20 mouse cellular contexts compared by ENCODE assay signal in the genomic region with DNA sequence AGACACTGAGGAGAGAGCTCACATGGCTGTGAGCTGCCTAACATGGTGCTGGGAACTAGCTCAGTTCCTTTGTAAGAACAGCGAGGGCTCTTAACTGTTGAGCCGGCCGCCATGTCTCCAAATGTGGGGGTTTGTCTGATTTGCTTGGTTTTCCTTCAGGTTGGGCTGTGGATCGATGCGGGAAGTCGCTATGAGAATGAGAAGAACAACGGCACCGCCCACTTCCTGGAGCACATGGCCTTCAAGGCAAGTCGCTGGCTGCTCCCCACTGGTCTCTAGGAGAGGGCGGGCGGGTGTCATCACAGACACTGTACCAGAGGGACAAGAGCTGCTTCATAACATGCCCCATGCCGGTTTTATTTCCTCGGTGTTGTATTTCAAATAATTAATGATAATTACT. TPM values are rescaled to one million over a fixed set of nuclear protein-coding genes. Genes with fewer than 3 reads are reported as not detected.
DNase-seq lines count a peak whose midpoint lies in the region; ATAC-seq and TF ChIP-seq lines count a peak whose summit lies in the region.
"Had no signal": no experiment of that assay in that cellular context is flagged by ENCODE, and none has a peak within 500 bp of the region (broad histone marks: within the 10 kb centered on the region; RNA-seq: fewer than 3 reads in every experiment).

No protein-coding gene starts in this region.

- H3K4me1 ChIP-seq in limb, embryonic 11.5 days (ENCODE audit: control insufficient read depth, insufficient read depth, low read length): peaks cover 3% of the 10 kb centered on the region; the same call in 1 of the 2 replicates
- peaks cover 8% of the 10 kb centered on the region for H3K4me1 ChIP-seq in limb, embryonic 10.5 days
- H3K4me1 ChIP-seq in ES-E14 (ENCODE audit: control insufficient read depth in 2 of 2, insufficient read depth in 2 of 2, low read length in 2 of 2, poor library complexity in 1 of 2): peaks cover 1 to 6% of the 10 kb centered on the region in 2 experiments; a peak in 2 of 4 replicates

- no peak overlapping the region for H3K27ac ChIP-seq in limb, embryonic 11.5 days (replicated peaks; ENCODE audit: low read depth, low read length)
- H3K27ac ChIP-seq in limb, embryonic 10.5 days: no peak overlapping the region
- peak overlapping the region; percentile 34; the same call in 1 of the 2 replicates for H3K27ac ChIP-seq in ES-E14 (ENCODE audit: insufficient read depth, low read depth, low read length, poor library complexity, severe bottlenecking)
- H3K27ac ChIP-seq: embryonic facial prominence, embryonic 10.5 days; embryonic facial prominence, embryonic 12.5 days; forebrain, embryonic 13.5 days; forebrain, embryonic 15.5 days had no signal

- no peak overlapping the region for H3K4me3 ChIP-seq in limb, embryonic 11.5 days (ENCODE audit: low read depth, low read length)
- H3K4me3 ChIP-seq in limb, embryonic 10.5 days: no peak overlapping the region
- no peak overlapping the region for H3K4me3 ChIP-seq in ES-E14 (ENCODE audit: insufficient read depth in 1 of 2, low read depth in 1 of 2, low read length in 2 of 2, poor library complexity in 1 of 2, severe bottlenecking in 1 of 2)
- H3K4me3 ChIP-seq: embryonic facial prominence, embryonic 10.5 days; embryonic facial prominence, embryonic 12.5 days; forebrain, embryonic 13.5 days; forebrain, embryonic 15.5 days had no signal

- no peak overlapping the region for H3K9ac ChIP-seq in limb, embryonic 11.5 days (ENCODE audit: low read length)
- H3K9ac ChIP-seq in ES-E14 (ENCODE audit: insufficient read depth, low read depth, low read length, poor library complexity, severe bottlenecking): peak overlapping the region; percentile 50; the same call in 1 of the 2 replicates
- H3K9ac ChIP-seq: embryonic facial prominence, embryonic 12.5 days; forebrain, embryonic 13.5 days; forebrain, embryonic 15.5 days; forebrain, postnatal 0 days had no signal

- in situ Hi-C loops in ES-E14 (cut with MboI; ENCODE audit: low sequenced_read_pairs in 2 of 2, unreplicated experiment in 2 of 2): no loop called here

- ATAC-seq in limb, embryonic 11.5 days (ENCODE audit: insufficient number of reproducible peaks, low FRiP score, low TSS enrichment, low read depth): no peak
- ATAC-seq: forebrain, embryonic 13.5 days; forebrain, embryonic 15.5 days; forebrain, postnatal 0 days had no signal

- H3K27me3 ChIP-seq in limb, embryonic 11.5 days (ENCODE audit: control insufficient read depth, insufficient read depth, low read length): no peaks in the 10 kb centered on the region
- no peaks in the 10 kb centered on the region for H3K27me3 ChIP-seq in limb, embryonic 10.5 days (ENCODE audit: low read depth, poor library complexity, severe bottlenecking)
- H3K27me3 ChIP-seq: embryonic facial prominence, embryonic 12.5 days; forebrain, embryonic 13.5 days; forebrain, embryonic 15.5 days had no signal

- DNase-seq in limb, embryonic 11.5 days (ENCODE audit: low spot score): peak; percentile 14
- DNase-seq in limb, embryonic 10.5 days (ENCODE audit: low spot score): no peak
- DNase-seq in ES-CJ7 (ENCODE audit: low read depth, low spot score): peak; percentile 59
- DNase-seq in ES-E14 (ENCODE audit: low read depth, low spot score): no peak
- DNase-seq in ZHBTc4 (ENCODE audit: low read depth, low spot score): peak; percentile 62
- no peak for DNase-seq in right cerebral cortex, adult 2 months (ENCODE audit: low spot score in 2 of 2)
- no peak for DNase-seq in adrenal gland, postnatal 36 days
- DNase-seq: adrenal gland, adult 2 months; adrenal gland, postnatal 14 days; cerebellum, adult 11 months; cerebellum, adult 18-20 months; cerebellum, adult 8-10 months; cerebellum, adult 9-11 months; cerebellum, postnatal 14 days; cerebellum, postnatal 36 days; forebrain, postnatal 0 days had no signal

- 93% methylated on average over 13 of the region's 13 CpGs for WGBS in limb, embryonic 11.5 days
- WGBS in limb, embryonic 10.5 days: 89% methylated on average over 13 of the region's 13 CpGs

- H3K9me3 ChIP-seq in limb, embryonic 11.5 days (ENCODE audit: control insufficient read depth, low read length): no peaks in the 10 kb centered on the region
- H3K9me3 ChIP-seq in limb, embryonic 10.5 days (replicated peaks): no peaks in the 10 kb centered on the region
- no peaks in the 10 kb centered on the region for H3K9me3 ChIP-seq in ES-E14 (ENCODE audit: control insufficient read depth, insufficient read depth, low read depth, low read length)
- H3K9me3 ChIP-seq: embryonic facial prominence, embryonic 10.5 days; embryonic facial prominence, embryonic 12.5 days; forebrain, embryonic 13.5 days; forebrain, embryonic 15.5 days had no signal

- no peak overlapping the region for H3K4me2 ChIP-seq in limb, embryonic 11.5 days (ENCODE audit: low read depth, severe bottlenecking)
- H3K4me2 ChIP-seq: embryonic facial prominence, embryonic 12.5 days; forebrain, embryonic 13.5 days; forebrain, embryonic 15.5 days had no signal

- peaks cover 10% of the 10 kb centered on the region for H3K36me3 ChIP-seq in limb, embryonic 11.5 days (ENCODE audit: control insufficient read depth, insufficient read depth, low read length)
- peaks cover 63% of the 10 kb centered on the region for H3K36me3 ChIP-seq in limb, embryonic 10.5 days
- peaks cover 19% of the 10 kb centered on the region for H3K36me3 ChIP-seq in ES-E14 (ENCODE audit: control insufficient read depth, insufficient read depth, low read length, poor library complexity, severe bottlenecking)

TF ChIP-seq in ES-E14, 5 proteins besides CTCF, POLR2A, EP300 and RAD21:
- TF ChIP-seq CHD2 (IDR thresholded peaks at IDR 0.05; ENCODE audit: low read depth, low read length) (no peak), HCFC1 (IDR thresholded peaks at IDR 0.05; ENCODE audit: borderline replicate concordance, insufficient read depth, low read length) (no peak), MAFK (IDR thresholded peaks at IDR 0.05; ENCODE audit: insufficient read depth, low read depth, low read length) (no peak), ZC3H11A (IDR thresholded peaks at IDR 0.05; ENCODE audit: borderline replicate concordance, low read depth, low read length) (no peak), ZNF384 (IDR thresholded peaks at IDR 0.05; ENCODE audit: low read depth, low read length) (no peak)
TF ChIP-seq in ES-E14: peak in this region for 0.

RNA-seq across cellular contexts. Expression of a gene that starts 2.9 kb away (rescaled TPM):
- 96.9 and 106 TPM in 2 replicates for polyA plus RNA-seq in limb, embryonic 11.5 days (2014; fragmentation: Nextera tagmentation; extraction: Ambion mirVana)
- polyA plus RNA-seq in limb, embryonic 10.5 days (2016; fragmentation: Nextera tagmentation; extraction: Ambion mirVana): 84.4 and 85.5 TPM in 2 replicates
- 132 and 134 TPM in 2 replicates for total RNA-seq in ES-E14 (2012; rRNA removed)
- 100 to 1,000 TPM; 256 to 300 TPM for total RNA-seq in adrenal gland, postnatal 36 days (2021)

RNA-seq across cellular contexts. Expression of a gene that starts 38.7 kb away (rescaled TPM):
- 4.5 and 5.0 TPM in 2 replicates for polyA plus RNA-seq in limb, embryonic 11.5 days (2014; fragmentation: Nextera tagmentation; extraction: Ambion mirVana)
- polyA plus RNA-seq in limb, embryonic 10.5 days (2016; fragmentation: Nextera tagmentation; extraction: Ambion mirVana): 2.8 TPM in 2 replicates
- 4.3 and 7.3 TPM in 2 replicates for total RNA-seq in ES-E14 (2012; rRNA removed)
- total RNA-seq in adrenal gland, postnatal 36 days (2021): 10 to 100 TPM; 26.4 to 48.6 TPM

RNA-seq across cellular contexts. Expression of a gene that starts 45.2 kb away (rescaled TPM):
- polyA plus RNA-seq in limb, embryonic 11.5 days (2014; fragmentation: Nextera tagmentation; extraction: Ambion mirVana): 93.4 and 95.6 TPM in 2 replicates
- 83.5 and 91.3 TPM in 2 replicates for polyA plus RNA-seq in limb, embryonic 10.5 days (2016; fragmentation: Nextera tagmentation; extraction: Ambion mirVana)
- 83.7 and 96.0 TPM in 2 replicates for total RNA-seq in ES-E14 (2012; rRNA removed)
- 10 to 100 TPM; 34.8 to 35.1 TPM for total RNA-seq in adrenal gland, postnatal 36 days (2021)

RNA-seq across cellular contexts. Expression of a gene that starts 45.2 kb away (rescaled TPM):
- 230 and 231 TPM in 2 replicates for polyA plus RNA-seq in limb, embryonic 11.5 days (2014; fragmentation: Nextera tagmentation; extraction: Ambion mirVana)
- polyA plus RNA-seq in limb, embryonic 10.5 days (2016; fragmentation: Nextera tagmentation; extraction: Ambion mirVana): 227 and 247 TPM in 2 replicates
- total RNA-seq in ES-E14 (2012; rRNA removed): 79.2 and 134 TPM in 2 replicates
- total RNA-seq in adrenal gland, postnatal 36 days (2021): 100 to 1,000 TPM; 153 to 159 TPM

Comparison
In these comparisons a context has a peak if more than half of its experiments do, and no peak if none do; other contexts are left out.
1. DNase-seq: peak in limb, embryonic 11.5 days (single experiment), ES-CJ7 (single experiment) and ZHBTc4 (single experiment); none in limb, embryonic 10.5 days (single experiment), ES-E14 (single experiment), right cerebral cortex, adult 2 months (0 of 2) and adrenal gland, postnatal 36 days (0 of 2).